Mouse (Mus musculus) macrophage (primary cell): ENCODE data around the gene Lipm. TPM values are rescaled to one million over a fixed set of nuclear protein-coding genes. Genes with fewer than 3 reads are reported as not detected.

Experiments used
- H3K27ac ChIP-seq: fragments of 350-480 bp; formaldehyde crosslinking; 2 replicates; pipeline ENCODE4 v1.9.0; 2021
- H3K36me3 ChIP-seq: fragments of 350-480 bp; formaldehyde crosslinking; 2 replicates; pipeline ENCODE4 v1.9.0; 2021; ENCODE audit errors: inconsistent target
- H3K4me3 ChIP-seq: fragments of 350-480 bp; formaldehyde crosslinking; 2 replicates; pipeline ENCODE4 v1.9.0; 2021; ENCODE audit errors: inconsistent target
- H3K79me2 ChIP-seq: fragments of 350-480 bp; formaldehyde crosslinking; 2 replicates; pipeline ENCODE4 v1.9.0; 2021; ENCODE audit errors: inconsistent target
- WGBS: methylation state at CpG from one replicate; pipeline ENCODE4 v1.1.7; 2026; ENCODE audit warnings: inconsistent platforms; ENCODE audit not compliant: missing documents; 5-methylcytosine and 5-hydroxymethylcytosine counted together
- polyA plus RNA-seq: library from polyadenylated mRNA; stranded (reverse); fragments of 250-400 nt; gene quantifications from 3 replicates; pipeline ENCODE4 v1.2.4, GENCODE M21; 2018; ENCODE audit warnings: inconsistent platforms

Gene Lipm
- polyA plus RNA-seq, 1 experiment from 2014 or later, result not detected

- 86% methylated on average over 6 of the region's 6 CpGs for WGBS
- no peaks in the 10 kb centered on the region for H3K36me3 ChIP-seq
- no peak overlapping the region for H3K27ac ChIP-seq
- H3K79me2 ChIP-seq, result no peaks in the 10 kb centered on the region
- no peak overlapping the region for H3K4me3 ChIP-seq
These were observed 38.1 kb downstream of the Lipm start for GRCm38 (mm10) chr19:34138720-34139430.

DNA sequence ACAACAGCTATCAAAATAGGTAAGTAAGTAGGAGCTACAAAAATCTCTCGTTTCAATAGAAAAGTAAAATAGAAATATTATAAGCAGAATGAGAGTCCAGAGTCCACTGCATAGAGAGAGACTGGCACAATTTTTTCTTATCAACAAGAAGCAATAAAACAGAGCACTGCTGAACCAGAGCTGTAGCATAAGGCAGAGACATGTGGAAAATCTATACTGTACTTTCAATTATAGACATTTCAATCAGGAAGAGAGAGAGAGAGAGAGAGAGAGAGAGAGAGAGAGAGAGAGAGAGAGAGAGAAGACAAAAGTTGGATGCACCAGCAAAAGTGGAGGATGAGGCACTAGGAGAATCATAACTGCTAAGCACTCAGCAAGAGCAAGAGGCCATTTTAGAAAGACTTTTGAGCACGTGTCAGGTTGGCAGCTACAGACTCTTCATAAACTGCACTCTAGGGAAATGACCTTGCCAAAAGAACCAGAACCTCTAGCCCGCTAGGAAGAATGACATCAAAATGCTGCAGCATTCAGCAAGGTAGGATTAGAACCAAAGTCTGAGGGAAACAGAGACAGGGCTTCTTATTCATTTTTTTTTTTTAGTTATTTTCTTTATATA is 38.8 kb downstream of the Lipm start:
- no peaks in the 10 kb centered on the region for H3K36me3 ChIP-seq
- 97% methylated on average over 3 of the region's 3 CpGs for WGBS

DNA sequence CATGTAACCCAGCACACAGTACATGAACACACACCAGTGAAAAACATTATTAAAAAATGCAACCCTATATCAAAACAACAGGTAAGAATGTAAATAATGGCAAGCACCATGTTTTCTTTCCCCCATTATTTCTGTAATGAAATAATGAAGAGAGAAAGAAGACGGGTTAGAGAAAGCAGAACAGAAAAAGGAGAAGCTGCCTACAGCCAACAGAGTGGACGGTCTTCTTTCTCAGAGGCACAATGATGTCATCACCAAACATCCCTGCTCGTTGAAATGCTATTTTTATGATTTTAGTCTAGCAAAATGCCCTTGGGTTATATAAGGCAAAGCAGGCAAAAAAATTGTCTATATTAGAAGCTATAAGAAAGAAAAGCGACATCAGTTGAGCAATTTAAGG is 47.7 kb downstream of the Lipm start:
- 21% methylated on average over 4 of the region's 4 CpGs for WGBS
- H3K79me2 ChIP-seq, result no peaks in the 10 kb centered on the region
- H3K27ac ChIP-seq, result no peak overlapping the region
- no peaks in the 10 kb centered on the region for H3K36me3 ChIP-seq
- no peak overlapping the region for H3K4me3 ChIP-seq

More for the DNA sequence above, 38.8 kb downstream of the Lipm start:
- no peak overlapping the region for H3K4me3 ChIP-seq
- H3K79me2 ChIP-seq, result no peaks in the 10 kb centered on the region
- no peak overlapping the region for H3K27ac ChIP-seq

DNA sequence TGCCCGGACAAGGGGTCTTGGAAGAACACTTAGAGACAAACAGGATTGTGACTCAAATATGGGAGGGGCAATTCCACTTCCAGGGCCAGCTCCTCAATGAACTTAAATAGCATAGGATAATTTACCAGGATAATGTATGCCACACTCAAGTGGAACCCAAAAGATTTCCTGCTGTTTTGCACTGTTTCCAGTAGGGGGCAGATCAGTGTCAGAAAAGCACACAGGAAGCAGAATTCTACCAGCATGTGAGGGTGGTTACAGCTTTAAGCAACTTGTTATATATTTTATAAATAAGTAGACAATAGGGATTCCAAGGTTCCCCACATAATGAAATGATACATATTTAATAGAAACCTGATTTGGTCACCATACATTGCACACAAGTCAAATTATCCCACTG is 51.2 kb downstream of the Lipm start:
- H3K79me2 ChIP-seq, result no peaks in the 10 kb centered on the region
- 88% methylated on average over 1 of the region's 1 CpGs for WGBS
- no peak overlapping the region for H3K4me3 ChIP-seq
- no peak overlapping the region for H3K27ac ChIP-seq
- H3K36me3 ChIP-seq, result no peaks in the 10 kb centered on the region

GRCm38 (mm10) chr19:34153263-34154144 is 52.8 kb downstream of the Lipm start:
- Histone ChIP-seq H3K36me3 (no peaks in the 10 kb centered on the region), H3K4me3 (no peak overlapping the region), H3K79me2 (no peaks in the 10 kb centered on the region), H3K27ac (no peak overlapping the region)
- 73% methylated on average over 5 of the region's 6 CpGs for WGBS

DNA sequence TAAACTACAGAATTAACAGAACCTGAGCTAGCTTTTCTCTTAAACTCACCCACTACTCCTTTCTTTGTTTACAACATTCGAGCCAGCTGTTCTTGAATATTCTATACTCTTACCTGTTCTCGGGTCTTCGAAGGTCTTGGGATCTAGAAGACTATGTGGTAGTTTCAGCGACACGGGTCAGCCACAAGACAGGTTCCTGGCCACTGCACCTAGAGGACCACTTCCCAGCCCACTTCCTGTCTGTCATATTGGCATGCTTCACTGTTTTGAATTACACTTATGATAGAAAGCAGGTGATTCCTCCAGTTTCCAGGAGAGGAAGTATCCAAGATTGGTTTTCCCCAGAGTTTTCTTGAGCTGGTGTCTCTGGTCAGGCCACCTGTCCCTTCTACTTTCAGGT is 62.0 kb downstream of the Lipm start:
- Histone ChIP-seq H3K27ac (no peak overlapping the region), H3K4me3 (no peak overlapping the region), H3K36me3 (no peaks in the 10 kb centered on the region), H3K79me2 (no peaks in the 10 kb centered on the region)
- 44% methylated on average over 5 of the region's 5 CpGs for WGBS

DNA sequence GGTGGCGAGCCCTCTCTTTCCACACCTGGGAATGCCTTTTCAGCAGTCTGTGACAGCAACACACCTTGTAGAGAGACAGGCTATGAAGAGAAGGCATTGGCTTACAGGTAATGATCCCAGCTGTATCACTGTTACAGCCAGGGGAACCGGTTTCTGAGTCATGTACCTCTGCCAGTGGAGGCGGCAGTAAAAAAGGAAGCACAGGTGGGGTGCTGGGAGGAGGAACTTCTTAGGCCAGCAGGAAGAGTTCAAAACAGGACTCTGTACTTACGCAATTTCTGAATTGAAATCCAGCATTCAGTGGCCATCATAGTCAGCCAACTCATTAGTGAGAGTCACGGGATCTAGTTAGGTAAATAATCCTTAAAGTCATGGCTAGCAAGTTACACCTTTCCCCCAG is 65.2 kb downstream of the Lipm start, which contains the start of gene Ankrd22:
Gene Ankrd22, minus strand, starts transcription at position 163 of the 400 bp plus-strand sequence.
- 22% methylated on average over 5 of the region's 5 CpGs for WGBS
- Histone ChIP-seq H3K36me3 (no peaks in the 10 kb centered on the region), H3K4me3 (no peak within 1 kb of the TSS), H3K79me2 (no peaks in the 10 kb centered on the region), H3K27ac (no peak within 1 kb of the TSS)

- WGBS, result 91% methylated on average over 4 of the region's 4 CpGs
- Histone ChIP-seq H3K79me2 (no peaks in the 10 kb centered on the region), H3K36me3 (no peaks in the 10 kb centered on the region), H3K27ac (no peak overlapping the region), H3K4me3 (no peak overlapping the region)
These were observed 65.7 kb downstream of the Lipm start for GRCm38 (mm10) chr19:34166386-34166785.

- Histone ChIP-seq H3K36me3 (no peaks in the 10 kb centered on the region), H3K79me2 (no peaks in the 10 kb centered on the region), H3K4me3 (no peak overlapping the region), H3K27ac (no peak overlapping the region)
- WGBS, result 22% methylated on average over 7 of the region's 7 CpGs
These were observed 67.3 kb downstream of the Lipm start for GRCm38 (mm10) chr19:34167896-34168661.

- Histone ChIP-seq H3K27ac (no peak overlapping the region), H3K79me2 (no peaks in the 10 kb centered on the region), H3K36me3 (no peaks in the 10 kb centered on the region), H3K4me3 (no peak overlapping the region)
These were observed 68.4 kb downstream of the Lipm start for GRCm38 (mm10) chr19:34169121-34169520.

DNA sequence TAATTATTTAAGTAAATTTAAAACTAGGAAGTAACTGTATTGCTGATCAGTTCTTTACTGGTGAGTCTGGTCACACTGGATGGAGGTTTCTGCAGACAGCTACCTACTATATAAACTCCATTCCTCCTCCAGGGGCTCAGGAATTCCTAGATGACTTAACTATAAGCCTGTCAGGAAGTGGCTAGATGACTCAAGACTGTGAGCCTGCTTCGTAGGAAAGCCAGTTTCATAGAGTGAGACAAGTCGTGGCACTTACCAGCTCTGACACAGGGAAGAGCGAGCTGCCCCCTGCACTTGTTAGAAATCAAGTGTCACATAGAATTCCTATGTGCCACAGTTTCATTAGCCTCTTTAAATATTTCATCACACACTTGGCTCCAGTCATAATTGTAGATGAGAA is 70.4 kb downstream of the Lipm start:
- H3K36me3 ChIP-seq, result no peaks in the 10 kb centered on the region
- no peak overlapping the region for H3K27ac ChIP-seq
- H3K79me2 ChIP-seq, result no peaks in the 10 kb centered on the region
- H3K4me3 ChIP-seq, result no peak overlapping the region
- WGBS, result 44% methylated on average over 3 of the region's 3 CpGs

Other genes with a start within 250 kb of the Lipm start
- gene Lipf, start 139.7 kb upstream of the Lipm start, polyA plus RNA-seq, result not detected in 3 replicates
- not detected in 3 replicates for gene Lipk, start 92.6 kb upstream of the Lipm start, polyA plus RNA-seq
- gene Lipn, start 33.6 kb upstream of the Lipm start, polyA plus RNA-seq, result 0.91 to 3.6 TPM (median 1.8 TPM) in 3 replicates
- 0.07 TPM in 1 of 3 replicates, not detected in the others for gene Ankrd22, start 65.1 kb downstream of the Lipm start, polyA plus RNA-seq
- 17.9 to 23.8 TPM (median 22.2 TPM) in 3 replicates for gene Stambpl1, start 91.3 kb downstream of the Lipm start, polyA plus RNA-seq
- 0.52 to 1.4 TPM (median 0.52 TPM) in 3 replicates for gene Acta2, start 154.7 kb downstream of the Lipm start, polyA plus RNA-seq
- 5.8 to 20.4 TPM (median 10.6 TPM) in 3 replicates for gene Fas, start 189.7 kb downstream of the Lipm start, polyA plus RNA-seq